Mouse (Mus musculus): ENCODE data around the gene Tns1. TPM values are rescaled to one million over a fixed set of nuclear protein-coding genes. Genes with fewer than 3 reads are reported as not detected.

Tns1 gene
- polyA plus RNA-seq, 1 experiment from 2014 or later: 17.1 TPM

GRCm38 (mm10) chr1:74098004-74099000, 25.9 kb downstream of the Tns1 start:
- Histone ChIP-seq H3K27ac (replicated peaks) (peak overlapping the region; percentile 75), H3K9me3 (no peaks in the 10 kb centered on the region), H3K4me1 (peaks cover 39% of the 10 kb centered on the region), H3K27me3 (peaks cover 64% of the 10 kb centered on the region), H3K4me3 (peak overlapping the region; percentile 58), H3K36me3 (no peaks in the 10 kb centered on the region), H3K9ac (replicated peaks) (peak overlapping the region; percentile 75), H3K4me2 (replicated peaks) (peak overlapping the region; percentile 93)
- peak; percentile 66 for ATAC-seq (ENCODE audit: low FRiP score, low read depth)
- WGBS: under 1% methylated on average over 55 of the region's 58 CpGs

DNA sequence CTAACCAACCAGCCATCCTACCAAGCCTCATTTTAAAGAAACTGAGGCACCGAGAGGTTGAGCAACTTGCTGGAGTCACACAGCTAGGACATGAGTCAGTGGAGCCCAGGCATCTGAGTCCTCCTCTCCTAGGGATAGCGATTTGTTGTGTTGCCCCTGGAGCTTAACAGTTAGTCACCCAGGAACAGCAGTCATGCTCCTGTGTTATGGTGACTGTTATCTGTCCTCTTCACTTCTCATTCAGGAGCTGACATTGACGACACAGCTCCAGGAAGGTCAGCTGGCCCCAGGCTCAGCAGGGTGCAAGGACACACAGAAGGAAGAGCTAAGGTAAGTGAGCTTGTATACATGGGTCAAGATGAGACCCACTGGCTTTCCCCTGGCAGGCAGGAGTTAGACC, 28.5 kb downstream of the Tns1 start:
- ATAC-seq (ENCODE audit: low FRiP score, low read depth): no peak
- Histone ChIP-seq H3K4me1 (peaks cover 46% of the 10 kb centered on the region), H3K9me3 (no peaks in the 10 kb centered on the region), H3K9ac (replicated peaks) (no peak overlapping the region), H3K36me3 (no peaks in the 10 kb centered on the region), H3K4me3 (no peak overlapping the region), H3K27me3 (peaks cover 64% of the 10 kb centered on the region), H3K4me2 (replicated peaks) (no peak overlapping the region), H3K27ac (replicated peaks) (no peak overlapping the region)
- 52% methylated on average over 3 of the region's 3 CpGs for WGBS

DNA sequence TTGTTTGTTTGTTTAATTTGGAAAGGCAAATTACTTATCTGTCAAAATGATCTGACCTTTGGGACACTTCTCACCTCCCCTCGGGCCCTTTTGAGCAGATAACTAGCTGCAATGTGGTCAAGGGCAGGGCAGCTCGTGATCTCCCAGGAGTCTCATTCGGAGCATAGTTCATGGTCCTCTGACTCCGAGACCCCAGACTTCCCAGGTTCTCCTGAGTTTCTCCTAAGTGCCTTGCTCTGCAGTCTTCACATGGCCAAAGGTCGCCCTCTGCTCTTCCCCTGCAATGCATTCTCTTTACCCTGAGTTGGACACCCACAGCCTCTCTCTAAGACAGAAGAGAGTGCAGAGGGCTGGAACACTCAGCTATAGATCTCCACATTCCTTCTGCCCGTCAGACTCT, 29.0 kb downstream of the Tns1 start:
- Histone ChIP-seq H3K4me3 (no peak overlapping the region), H3K9ac (replicated peaks) (no peak overlapping the region), H3K27ac (replicated peaks) (no peak overlapping the region), H3K36me3 (no peaks in the 10 kb centered on the region), H3K9me3 (no peaks in the 10 kb centered on the region), H3K4me1 (peaks cover 47% of the 10 kb centered on the region), H3K27me3 (peaks cover 60% of the 10 kb centered on the region), H3K4me2 (replicated peaks) (no peak overlapping the region)
- WGBS: 59% methylated on average over 6 of the region's 6 CpGs
- ATAC-seq (ENCODE audit: low FRiP score, low read depth): no peak

DNA sequence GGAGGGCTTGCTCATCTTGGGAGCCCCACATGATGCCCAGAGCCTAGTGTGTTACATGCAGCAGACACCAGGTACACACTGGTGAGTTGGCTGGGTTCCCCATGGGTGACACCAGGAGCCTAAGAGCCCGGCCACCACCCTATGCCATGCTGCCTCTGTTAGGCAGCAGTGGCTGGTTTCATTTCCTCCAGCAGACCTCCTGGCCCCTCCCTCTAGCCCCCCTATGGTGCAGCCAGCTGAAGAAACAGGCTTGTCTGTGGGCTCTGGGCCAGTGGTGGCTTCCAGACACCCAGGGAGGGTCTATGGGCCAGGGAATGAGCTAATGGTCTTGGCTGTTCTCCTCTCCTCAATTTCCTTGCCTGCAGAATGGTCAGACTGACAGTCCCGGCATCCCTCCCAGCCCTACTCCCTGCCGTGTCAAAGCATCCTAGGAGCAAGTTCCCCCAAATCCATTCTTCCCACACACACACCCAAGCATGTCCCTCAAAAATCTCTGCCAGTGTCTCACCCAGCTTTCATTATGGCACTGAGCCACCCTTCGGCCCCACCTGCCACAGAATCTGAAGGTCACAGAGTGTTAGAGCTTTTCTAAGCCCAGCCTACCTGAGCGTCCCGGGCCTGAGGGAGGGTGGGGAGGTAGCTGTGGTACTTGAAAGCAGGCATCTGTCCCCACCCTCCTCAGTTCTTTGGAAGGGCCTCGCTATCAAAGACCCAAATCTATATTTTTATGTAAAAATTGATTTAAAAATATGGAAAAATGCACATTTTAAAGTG, 29.6 kb downstream of the Tns1 start:
- H3K4me1 ChIP-seq: peaks cover 45% of the 10 kb centered on the region
- no peak overlapping the region for H3K27ac ChIP-seq (replicated peaks)
- H3K4me3 ChIP-seq: no peak overlapping the region
- no peak overlapping the region for H3K9ac ChIP-seq (replicated peaks)
- no peaks in the 10 kb centered on the region for H3K9me3 ChIP-seq
- ATAC-seq (ENCODE audit: low FRiP score, low read depth): no peak
- no peak overlapping the region for H3K4me2 ChIP-seq (replicated peaks)
- WGBS: 56% methylated on average over 7 of the region's 7 CpGs
- peaks cover 53% of the 10 kb centered on the region for H3K27me3 ChIP-seq
- H3K36me3 ChIP-seq: no peaks in the 10 kb centered on the region

- Histone ChIP-seq H3K4me2 (replicated peaks) (no peak overlapping the region), H3K9ac (replicated peaks) (no peak overlapping the region), H3K9me3 (no peaks in the 10 kb centered on the region), H3K36me3 (no peaks in the 10 kb centered on the region), H3K4me3 (no peak overlapping the region), H3K4me1 (peaks cover 33% of the 10 kb centered on the region), H3K27me3 (peaks cover 41% of the 10 kb centered on the region), H3K27ac (replicated peaks) (no peak overlapping the region)
- WGBS: 75% methylated on average over 5 of the region's 5 CpGs
- ATAC-seq (ENCODE audit: low FRiP score, low read depth): no peak
Measured at GRCm38 (mm10) chr1:74093447-74093846, 30.8 kb downstream of the Tns1 start.

GRCm38 (mm10) chr1:74092242-74092641, 32.0 kb downstream of the Tns1 start:
- H3K4me2 ChIP-seq (replicated peaks): no peak overlapping the region
- no peak overlapping the region for H3K9ac ChIP-seq (replicated peaks)
- peaks cover 29% of the 10 kb centered on the region for H3K27me3 ChIP-seq
- H3K4me1 ChIP-seq: peaks cover 25% of the 10 kb centered on the region
- H3K27ac ChIP-seq (replicated peaks): no peak overlapping the region
- no peak for ATAC-seq (ENCODE audit: low FRiP score, low read depth)
- no peaks in the 10 kb centered on the region for H3K36me3 ChIP-seq
- H3K9me3 ChIP-seq: no peaks in the 10 kb centered on the region
- 59% methylated on average over 10 of the region's 10 CpGs for WGBS
- no peak overlapping the region for H3K4me3 ChIP-seq

- H3K9me3 ChIP-seq: no peaks in the 10 kb centered on the region
- no peak overlapping the region; the same call in 1 of the 2 replicates for H3K4me2 ChIP-seq (replicated peaks)
- H3K27ac ChIP-seq (replicated peaks): peak overlapping the region; percentile 25; the same call in 1 of the 2 replicates
- ATAC-seq (ENCODE audit: low FRiP score, low read depth): no peak
- H3K27me3 ChIP-seq: peaks cover 25% of the 10 kb centered on the region
- no peaks in the 10 kb centered on the region for H3K36me3 ChIP-seq
- WGBS: 47% methylated on average over 6 of the region's 6 CpGs
- H3K9ac ChIP-seq (replicated peaks): peak overlapping the region; percentile 24; the same call in 1 of the 2 replicates
- H3K4me3 ChIP-seq: no peak overlapping the region
- H3K4me1 ChIP-seq: peaks cover 25% of the 10 kb centered on the region
Measured at GRCm38 (mm10) chr1:74091611-74092224, 32.5 kb downstream of the Tns1 start.

GRCm38 (mm10) chr1:74091138-74091537, 33.1 kb downstream of the Tns1 start:
- ATAC-seq (ENCODE audit: low FRiP score, low read depth): no peak
- 19% methylated on average over 7 of the region's 7 CpGs for WGBS
- peaks cover 19% of the 10 kb centered on the region for H3K27me3 ChIP-seq
- H3K4me3 ChIP-seq: no peak overlapping the region
- H3K4me2 ChIP-seq (replicated peaks): peak overlapping the region; percentile 1; the same call in 1 of the 2 replicates
- peak overlapping the region; percentile 24; the same call in 1 of the 2 replicates for H3K9ac ChIP-seq (replicated peaks)
- H3K36me3 ChIP-seq: no peaks in the 10 kb centered on the region
- 0 out of 2 replicates have a peak overlapping the region, but pooled peaks have one; percentile 25 for H3K27ac ChIP-seq (replicated peaks)
- H3K9me3 ChIP-seq: no peaks in the 10 kb centered on the region
- peaks cover 25% of the 10 kb centered on the region for H3K4me1 ChIP-seq

- Histone ChIP-seq H3K4me2 (replicated peaks) (peak overlapping the region; percentile 1; the same call in 1 of the 2 replicates), H3K27me3 (peaks cover 11% of the 10 kb centered on the region; the same call in 1 of the 2 replicates), H3K4me3 (0 out of 2 replicates have a peak overlapping the region, but pooled peaks have one; percentile 4), H3K4me1 (peaks cover 25% of the 10 kb centered on the region), H3K9ac (replicated peaks) (no peak overlapping the region), H3K36me3 (no peaks in the 10 kb centered on the region), H3K27ac (replicated peaks) (no peak overlapping the region), H3K9me3 (no peaks in the 10 kb centered on the region)
- ATAC-seq (ENCODE audit: low FRiP score, low read depth): no peak
- WGBS: 56% methylated on average over 7 of the region's 7 CpGs
Measured at GRCm38 (mm10) chr1:74090329-74090728, 33.9 kb downstream of the Tns1 start.

- ATAC-seq (ENCODE audit: low FRiP score, low read depth): no peak
- Histone ChIP-seq H3K9me3 (no peaks in the 10 kb centered on the region), H3K27me3 (peaks cover 7% of the 10 kb centered on the region; the same call in 1 of the 2 replicates), H3K9ac (replicated peaks) (no peak overlapping the region), H3K27ac (replicated peaks) (no peak overlapping the region), H3K36me3 (no peaks in the 10 kb centered on the region), H3K4me3 (no peak overlapping the region), H3K4me1 (peaks cover 19% of the 10 kb centered on the region), H3K4me2 (replicated peaks) (no peak overlapping the region)
- 69% methylated on average over 1 of the region's 1 CpGs for WGBS
Measured at GRCm38 (mm10) chr1:74088569-74088968, 35.7 kb downstream of the Tns1 start.

DNA sequence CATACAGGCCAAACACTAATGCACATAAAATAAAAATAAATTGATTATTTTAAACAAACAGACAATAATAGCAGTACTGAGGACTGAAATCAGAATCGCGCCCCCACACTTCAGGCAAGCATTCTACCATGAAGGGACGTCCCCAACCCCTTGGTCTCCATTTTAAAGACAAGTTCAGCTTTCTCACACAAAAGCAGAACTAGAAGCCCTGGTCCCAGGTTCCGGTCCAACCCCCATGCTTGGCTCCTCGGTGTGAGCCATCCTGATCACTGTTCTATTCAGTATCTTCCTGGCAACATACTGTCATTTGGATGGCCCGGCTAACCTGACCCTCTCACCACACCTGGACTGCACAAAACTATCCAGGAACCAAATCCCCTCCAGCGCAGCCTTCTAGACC, 38.7 kb downstream of the Tns1 start:
- no peak for ATAC-seq (ENCODE audit: low FRiP score, low read depth)
- no peaks in the 10 kb centered on the region for H3K36me3 ChIP-seq
- 87% methylated on average over 7 of the region's 7 CpGs for WGBS
- H3K9me3 ChIP-seq: no peaks in the 10 kb centered on the region
- H3K27me3 ChIP-seq: no peaks in the 10 kb centered on the region
- no peak overlapping the region for H3K27ac ChIP-seq (replicated peaks)
- H3K4me2 ChIP-seq (replicated peaks): no peak overlapping the region
- H3K9ac ChIP-seq (replicated peaks): no peak overlapping the region
- peaks cover 12% of the 10 kb centered on the region; the same call in 1 of the 2 replicates for H3K4me1 ChIP-seq
- H3K4me3 ChIP-seq: no peak overlapping the region
